21 mouse cellular contexts compared by ENCODE assay signal in genomic region chr17:33289876-33290149, GRCm38 (mm10). TPM values are rescaled to one million over a fixed set of nuclear protein-coding genes. Genes with fewer than 3 reads are reported as not detected.
A peak's percentile ranks its signal among the peaks of the same experiment; 100 is the strongest.
DNase-seq lines count a peak whose midpoint lies in the region; ATAC-seq and TF ChIP-seq lines count a peak whose summit lies in the region.
"Not testable (repeated sequence)": the region's sequence is repeated elsewhere in the genome, so short reads cannot be mapped to it uniquely, and the experiment has no call there.
"Had no signal": no experiment of that assay in that cellular context is flagged by ENCODE, and none has a peak within 500 bp of the region (broad histone marks: within the 10 kb centered on the region; RNA-seq: fewer than 3 reads in every experiment).

No protein-coding gene starts in this region.

- H3K27me3 ChIP-seq in Patski; hindbrain, embryonic 12.5 days; intestine, embryonic 16.5 days (replicated peaks; ENCODE audit: control insufficient read depth, insufficient read depth, low read length); limb, embryonic 13.5 days; liver, embryonic 16.5 days (ENCODE audit: control insufficient read depth, insufficient read depth, low read depth, low read length); neural tube, embryonic 13.5 days: not testable (repeated sequence)

- TF ChIP-seq CTCF in Patski (IDR thresholded peaks at IDR 0.05): not testable (repeated sequence)

- not testable (repeated sequence) for H3K36me3 ChIP-seq in hindbrain, embryonic 12.5 days; intestine, embryonic 16.5 days (ENCODE audit: control insufficient read depth, insufficient read depth, low read length); limb, embryonic 13.5 days; liver, embryonic 16.5 days (ENCODE audit: control insufficient read depth, insufficient read depth); neural tube, embryonic 13.5 days

- not testable (repeated sequence) for H3K27ac ChIP-seq in hindbrain, embryonic 12.5 days; intestine, embryonic 16.5 days (ENCODE audit: low read length); limb, embryonic 13.5 days; liver, embryonic 16.5 days (ENCODE audit: low read length); neural tube, embryonic 13.5 days (replicated peaks)

- POLR2A ChIA-PET in Patski (lab: Charles Lee): not testable (repeated sequence)

- H3K9ac ChIP-seq in hindbrain, embryonic 12.5 days; intestine, embryonic 16.5 days (ENCODE audit: low read depth, low read length); limb, embryonic 13.5 days; liver, embryonic 16.5 days (ENCODE audit: low read depth, low read length); neural tube, embryonic 13.5 days: not testable (repeated sequence)

- H3K4me1 ChIP-seq in hindbrain, embryonic 12.5 days; intestine, embryonic 16.5 days (ENCODE audit: control insufficient read depth, insufficient read depth, low read length); limb, embryonic 13.5 days; liver, embryonic 16.5 days (ENCODE audit: control insufficient read depth, low read depth, low read length); neural tube, embryonic 13.5 days (replicated peaks): not testable (repeated sequence)

- H3K9me3 ChIP-seq in hindbrain, embryonic 12.5 days (replicated peaks); intestine, embryonic 16.5 days (ENCODE audit: control insufficient read depth, low read length); limb, embryonic 13.5 days; liver, embryonic 16.5 days (replicated peaks; ENCODE audit: control insufficient read depth, low read length); neural tube, embryonic 13.5 days: not testable (repeated sequence)

- DNase-seq in Patski (ENCODE audit: low read depth, low spot score): not testable (repeated sequence)

- H3K4me2 ChIP-seq in hindbrain, embryonic 12.5 days (replicated peaks): peak overlapping the region; percentile 36; the same call in 1 of the 2 replicates
- H3K4me2 ChIP-seq in intestine, embryonic 16.5 days (ENCODE audit: low read depth, low read length); liver, embryonic 16.5 days (ENCODE audit: low read depth, low read length): not testable (repeated sequence)
- H3K4me2 ChIP-seq in limb, embryonic 13.5 days (replicated peaks): peak overlapping the region; percentile 41
- H3K4me2 ChIP-seq in neural tube, embryonic 13.5 days: peak overlapping the region; percentile 35

- in situ Hi-C loops in Patski (cut with MboI; ENCODE audit: low pct_unique_long_range_greater_than_20kb): not testable (repeated sequence)

- WGBS in hindbrain, embryonic 12.5 days: no CpG with 5 or more reads among the region's 9 CpGs
- WGBS in intestine, embryonic 16.5 days: no CpG with 5 or more reads among the region's 9 CpGs
- no CpG with 5 or more reads among the region's 9 CpGs for WGBS in limb, embryonic 13.5 days
- WGBS in liver, embryonic 16.5 days (ENCODE audit: insufficient replicate concordance): no CpG with 5 or more reads among the region's 9 CpGs
- no CpG with 5 or more reads among the region's 9 CpGs for WGBS in neural tube, embryonic 13.5 days

- CTCF ChIA-PET in Patski (lab: Charles Lee): not testable (repeated sequence)

- H3K4me3 ChIP-seq in hindbrain, embryonic 12.5 days; intestine, embryonic 16.5 days (ENCODE audit: low read length); limb, embryonic 13.5 days; liver, embryonic 16.5 days (ENCODE audit: low read depth, low read length): not testable (repeated sequence)
- 0 out of 2 replicates have a peak overlapping the region, but pooled peaks have one; percentile 2 for H3K4me3 ChIP-seq in neural tube, embryonic 13.5 days

- peak; percentile 42 for ATAC-seq in Patski
- peak; percentile 50 for ATAC-seq in erythroid progenitor cell, adult 5-6 weeks (replicated peaks; ENCODE audit: low FRiP score, poor library complexity, severe bottlenecking)
- ATAC-seq in frontal cortex, adult (ENCODE audit: low TSS enrichment): peak; percentile 35; the same call in 1 of the 2 replicates
- not testable (repeated sequence) for ATAC-seq in hindbrain, embryonic 12.5 days (ENCODE audit: low FRiP score); limb, embryonic 13.5 days (ENCODE audit: low FRiP score, low read depth); neural tube, embryonic 13.5 days (ENCODE audit: low read depth)
- ATAC-seq in intestine, embryonic 16.5 days: peak; percentile 83
- ATAC-seq in liver, embryonic 16.5 days (ENCODE audit: low read depth): peak; percentile 49

RNA-seq across cellular contexts. Expression of gene Zfp955b, which starts 0.5 kb away (rescaled TPM):
- polyA plus RNA-seq in Patski (2021): 9.7 TPM
- total RNA-seq in erythroid progenitor cell, adult 5-6 weeks (2015; ENCODE audit: low replicate concordance): 1.8 and 2.5 TPM in 2 replicates
- total RNA-seq in erythroid progenitor cell, adult 5-6 weeks (2017; ENCODE audit: low replicate concordance): 0.45 and 1.7 TPM in 2 replicates
- 14.3 and 15.6 TPM in 2 replicates for polyA plus RNA-seq in hindbrain, embryonic 12.5 days (2016; fragmentation: Nextera tagmentation; extraction: Ambion mirVana)
- polyA plus RNA-seq in intestine, embryonic 16.5 days (2015; fragmentation: Nextera tagmentation; extraction: Ambion mirVana): 7.4 and 8.9 TPM in 2 replicates
- 15.1 and 15.8 TPM in 2 replicates for polyA plus RNA-seq in limb, embryonic 13.5 days (2015; fragmentation: Nextera tagmentation; extraction: Ambion mirVana)
- 2.6 and 3.3 TPM in 2 replicates for polyA plus RNA-seq in liver, embryonic 16.5 days (2015; fragmentation: Nextera tagmentation; extraction: Ambion mirVana)
- polyA plus RNA-seq in neural tube, embryonic 13.5 days (2015; fragmentation: Nextera tagmentation; extraction: Ambion mirVana): 18.8 and 22.0 TPM in 2 replicates

RNA-seq across cellular contexts. Expression of gene Olfr63, which starts 25.3 kb away (rescaled TPM):
- 0.01 TPM for polyA plus RNA-seq in Patski (2021)
- total RNA-seq in erythroid progenitor cell, adult 5-6 weeks (2015; ENCODE audit: low replicate concordance): not detected in 2 replicates
- total RNA-seq in erythroid progenitor cell, adult 5-6 weeks (2017; ENCODE audit: low replicate concordance): not detected in 2 replicates
- polyA plus RNA-seq in hindbrain, embryonic 12.5 days (2016; fragmentation: Nextera tagmentation; extraction: Ambion mirVana): 0.03 TPM in 1 of 2 replicates, not detected in the other
- not detected in 2 replicates for polyA plus RNA-seq in intestine, embryonic 16.5 days (2015; fragmentation: Nextera tagmentation; extraction: Ambion mirVana)
- 0.04 TPM in 1 of 2 replicates, not detected in the other for polyA plus RNA-seq in limb, embryonic 13.5 days (2015; fragmentation: Nextera tagmentation; extraction: Ambion mirVana)
- polyA plus RNA-seq in liver, embryonic 16.5 days (2015; fragmentation: Nextera tagmentation; extraction: Ambion mirVana): not detected in 2 replicates
- polyA plus RNA-seq in neural tube, embryonic 13.5 days (2015; fragmentation: Nextera tagmentation; extraction: Ambion mirVana): 0.03 and 0.07 TPM in 2 replicates
- total RNA-seq: adrenal gland, postnatal 14 days; gastrocnemius, adult 8-10 months; granulocyte monocyte progenitor cell, adult 5-6 weeks; hematopoietic stem cell, adult 5-6 weeks; layer of hippocampus, adult 8-10 months; left cerebral cortex, postnatal 25 days; liver, adult 2 months; megakaryocyte, adult 5-6 weeks had no signal
- polyA plus RNA-seq: brain, embryonic 14.5 days; cortical plate, adult 2 months; G1E; heart, embryonic 12.5 days; liver, adult 2 months; testis, adult 2 months had no signal

RNA-seq across cellular contexts. Expression of gene Zfp955a, which starts 34.9 kb away (rescaled TPM):
- polyA plus RNA-seq in Patski (2021): 8.2 TPM
- 1.3 and 1.4 TPM in 2 replicates for total RNA-seq in erythroid progenitor cell, adult 5-6 weeks (2015; ENCODE audit: low replicate concordance)
- 3.3 and 7.2 TPM in 2 replicates for total RNA-seq in erythroid progenitor cell, adult 5-6 weeks (2017; ENCODE audit: low replicate concordance)
- polyA plus RNA-seq in hindbrain, embryonic 12.5 days (2016; fragmentation: Nextera tagmentation; extraction: Ambion mirVana): 20.4 and 21.8 TPM in 2 replicates
- 11.0 and 11.4 TPM in 2 replicates for polyA plus RNA-seq in intestine, embryonic 16.5 days (2015; fragmentation: Nextera tagmentation; extraction: Ambion mirVana)
- 17.7 and 19.8 TPM in 2 replicates for polyA plus RNA-seq in limb, embryonic 13.5 days (2015; fragmentation: Nextera tagmentation; extraction: Ambion mirVana)
- 4.0 and 4.2 TPM in 2 replicates for polyA plus RNA-seq in liver, embryonic 16.5 days (2015; fragmentation: Nextera tagmentation; extraction: Ambion mirVana)
- 22.5 and 24.4 TPM in 2 replicates for polyA plus RNA-seq in neural tube, embryonic 13.5 days (2015; fragmentation: Nextera tagmentation; extraction: Ambion mirVana)
